Mouse (Mus musculus) small intestine, adult 2 months (tissue): Measurements from ENCODE around the gene Ssbp3.

Source experiments
- CTCF ChIP-seq: fragments of 200-500 bp; IDR thresholded peaks from 2 replicates; pipeline ENCODE4 v1.5.1; 2012; ENCODE audit warnings: low read depth, mild to moderate bottlenecking, control low read depth, inconsistent platforms, low read length, moderate library complexity, mixed read lengths; ENCODE audit not compliant: insufficient replicate concordance, insufficient read length; ENCODE audit errors: extremely low read depth
- POLR2A ChIP-seq: fragments of 200-500 bp; IDR thresholded peaks from 2 replicates; pipeline ENCODE4 v1.6.1; 2012; ENCODE audit warnings: low read depth, mild to moderate bottlenecking, control low read depth, inconsistent platforms, low read length, moderate library complexity

DNA sequence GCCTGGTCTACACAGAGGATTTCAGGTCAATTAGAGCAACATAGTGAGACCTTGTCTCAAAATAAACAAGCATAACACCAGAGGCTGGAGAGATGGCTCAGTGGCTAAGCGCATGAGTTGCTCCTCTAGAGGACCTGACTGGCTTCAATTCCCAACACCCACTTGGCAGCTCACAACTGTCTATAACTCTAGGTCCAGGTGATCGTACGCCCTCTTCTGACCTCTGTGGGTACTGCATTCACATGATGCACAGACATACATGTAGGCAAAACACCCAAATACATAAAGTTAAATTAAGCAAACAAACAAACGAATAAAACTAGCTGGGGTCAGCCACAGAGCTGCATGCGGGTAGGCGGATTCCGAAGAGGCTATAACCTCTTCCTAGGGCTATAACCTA, 36.0 kb upstream of the Ssbp3 start:
- TF ChIP-seq CTCF (peak; percentile 25; the same call in 1 of the 2 replicates), POLR2A (no peak)
